Mouse (Mus musculus) bone marrow, adult 2 months (tissue): ENCODE results near the gene Ubqln4.

Experiments
- CTCF ChIP-seq: fragments of 200-500 bp; IDR thresholded peaks from 2 replicates; pipeline ENCODE4 v1.5.1; 2011; ENCODE audit warnings: low read length, control low read depth; ENCODE audit not compliant: control insufficient read depth, insufficient read depth
- POLR2A ChIP-seq: fragments of 200-500 bp; IDR thresholded peaks from 2 replicates; pipeline ENCODE4 v1.6.1; 2011; ENCODE audit warnings: low read depth, mild to moderate bottlenecking, control low read depth, low read length, borderline replicate concordance; ENCODE audit not compliant: control insufficient read depth

GRCm38 (mm10) chr3:88528646-88529045 is 24.9 kb upstream of the Ubqln4 start:
- TF ChIP-seq POLR2A (no peak), CTCF (no peak)
